Mouse (Mus musculus): ENCODE measurements at regions not wholly inside any gene's neighbourhood (a gene's known extent, or its start where the extent isn't known, plus 50 kb on each side); places are given as distances from the start of the nearest gene placed in this dataset.

DNA sequence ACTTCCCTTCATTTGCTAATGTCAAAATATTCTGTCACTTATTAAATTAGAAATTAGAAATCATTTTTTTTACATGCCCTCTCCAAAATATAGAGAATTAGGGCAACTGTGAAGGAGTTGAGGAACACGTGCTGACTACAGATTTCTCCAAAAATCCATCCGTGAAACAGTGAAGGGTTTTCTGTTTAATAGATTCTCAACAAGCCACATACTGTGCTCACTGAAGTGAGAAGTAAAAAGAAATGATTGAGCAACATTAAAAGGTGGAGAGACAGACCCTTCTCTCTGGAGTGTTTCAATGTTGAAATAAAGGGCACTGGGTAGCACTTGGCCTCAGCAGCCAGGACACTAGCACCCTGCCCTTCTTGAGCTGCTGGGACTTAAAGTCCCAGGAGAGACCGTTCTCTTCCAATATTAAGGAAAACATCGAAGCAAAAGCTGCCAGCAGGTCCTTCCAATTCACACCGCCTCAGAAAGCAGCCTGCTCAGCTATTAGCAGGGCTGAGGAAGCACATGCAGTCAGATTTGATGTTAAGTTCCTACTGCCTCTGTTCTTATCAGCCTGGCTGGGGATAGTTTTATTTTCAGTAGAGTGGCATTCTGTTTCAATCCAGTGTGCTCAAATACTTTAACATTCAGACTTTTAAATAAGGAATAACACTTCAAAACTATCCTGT, 236.8 kb upstream of the Fbxo33 start:
- Histone ChIP-seq H3K4me3 (replicated peaks; ENCODE audit: extremely low read depth, low read depth, low read length) (no peak overlapping the region), H3K4me1 (ENCODE audit: control insufficient read depth, insufficient read depth, low read length) (no peaks in the 10 kb centered on the region)
- 62% methylated on average over 5 of the region's 5 CpGs for WGBS
- no peak for DNase-seq
- TF ChIP-seq CTCF (IDR thresholded peaks at IDR 0.05; ENCODE audit: insufficient read depth, low read length) (no peak), POLR2A (IDR thresholded peaks at IDR 0.05; ENCODE audit: borderline replicate concordance, extremely low read depth, low read depth, low read length) (no peak)

DNA sequence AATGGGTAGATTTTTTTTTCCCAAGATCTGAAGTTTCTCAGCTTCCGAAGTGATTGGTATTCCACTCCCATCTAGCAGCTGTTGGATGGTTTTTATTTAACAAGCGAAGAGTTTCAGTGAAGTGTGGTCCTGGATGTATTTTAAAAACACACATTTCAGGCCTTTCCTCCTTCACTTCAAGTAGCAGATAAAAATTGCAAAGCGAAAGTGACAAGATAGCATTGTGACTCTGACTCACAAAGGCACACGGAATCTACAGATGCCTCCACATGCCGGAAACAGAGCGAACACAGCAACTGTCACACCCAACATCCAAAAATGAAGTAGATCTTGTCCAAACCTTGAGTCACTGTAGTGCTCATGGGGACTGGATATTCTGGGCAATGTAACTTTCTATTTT, 195.5 kb upstream of the Fbxo33 start:
- no peak for DNase-seq
- no peaks in the 10 kb centered on the region for H3K4me1 ChIP-seq (ENCODE audit: control insufficient read depth, insufficient read depth, low read length)
- H3K4me3 ChIP-seq (replicated peaks; ENCODE audit: extremely low read depth, low read depth, low read length) = no peak overlapping the region
- no peak for TF ChIP-seq POLR2A (IDR thresholded peaks at IDR 0.05; ENCODE audit: borderline replicate concordance, extremely low read depth, low read depth, low read length)
- no peak for TF ChIP-seq CTCF (IDR thresholded peaks at IDR 0.05; ENCODE audit: insufficient read depth, low read length)
- WGBS = 79% methylated on average over 6 of the region's 6 CpGs

DNA sequence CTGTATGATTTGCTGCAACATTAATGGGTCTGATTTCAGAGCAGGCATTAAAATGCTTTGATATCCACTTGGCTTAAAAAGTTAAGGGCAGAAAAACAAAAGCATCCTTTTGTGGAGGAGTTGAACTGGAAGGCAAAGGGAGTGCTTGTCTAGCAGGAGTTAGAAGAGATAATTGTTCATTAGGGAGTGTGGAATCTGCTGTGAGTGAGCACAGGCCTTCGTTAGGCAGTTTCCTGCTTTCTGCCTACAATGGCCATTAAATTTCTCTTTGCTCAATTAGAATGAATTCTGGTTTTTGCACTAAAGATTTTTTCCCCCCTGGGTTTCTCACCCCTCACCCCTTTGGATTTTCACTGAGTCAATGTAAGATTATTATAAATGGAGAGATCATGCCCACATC, 192.0 kb upstream of the Fbxo33 start:
- Histone ChIP-seq H3K4me1 (ENCODE audit: control insufficient read depth, insufficient read depth, low read length) (no peaks in the 10 kb centered on the region), H3K4me3 (replicated peaks; ENCODE audit: extremely low read depth, low read depth, low read length) (no peak overlapping the region)
- TF ChIP-seq POLR2A (IDR thresholded peaks at IDR 0.05; ENCODE audit: borderline replicate concordance, extremely low read depth, low read depth, low read length) (no peak), CTCF (IDR thresholded peaks at IDR 0.05; ENCODE audit: insufficient read depth, low read length) (no peak)
- 62% methylated on average over 1 of the region's 1 CpGs for WGBS
- DNase-seq = no peak

DNA sequence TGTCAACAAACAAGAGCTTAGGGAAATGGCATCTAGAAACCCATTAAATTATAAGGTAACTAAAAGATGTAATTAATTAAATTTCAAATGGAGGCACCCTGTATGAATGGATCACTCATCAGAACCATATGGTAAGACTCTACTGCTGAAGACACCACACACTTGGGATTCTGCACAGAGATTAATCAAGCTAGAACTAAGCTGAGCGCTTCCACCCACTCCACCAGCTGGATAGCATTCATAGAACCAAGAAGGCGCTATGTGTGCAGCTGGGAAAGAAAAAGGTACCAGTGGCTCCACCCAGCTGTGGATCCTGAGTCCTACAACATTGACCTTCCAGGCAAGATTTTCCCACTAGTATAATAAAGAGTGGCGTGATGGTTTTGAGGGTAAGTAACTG, 171.6 kb upstream of the Fbxo33 start:
- WGBS = 88% methylated on average over 3 of the region's 3 CpGs
- no peak for DNase-seq
- TF ChIP-seq POLR2A (IDR thresholded peaks at IDR 0.05; ENCODE audit: borderline replicate concordance, extremely low read depth, low read depth, low read length) (no peak), CTCF (IDR thresholded peaks at IDR 0.05; ENCODE audit: insufficient read depth, low read length) (no peak)
- no peak overlapping the region for H3K4me3 ChIP-seq (replicated peaks; ENCODE audit: extremely low read depth, low read depth, low read length)
- no peaks in the 10 kb centered on the region for H3K4me1 ChIP-seq (ENCODE audit: control insufficient read depth, insufficient read depth, low read length)

DNA sequence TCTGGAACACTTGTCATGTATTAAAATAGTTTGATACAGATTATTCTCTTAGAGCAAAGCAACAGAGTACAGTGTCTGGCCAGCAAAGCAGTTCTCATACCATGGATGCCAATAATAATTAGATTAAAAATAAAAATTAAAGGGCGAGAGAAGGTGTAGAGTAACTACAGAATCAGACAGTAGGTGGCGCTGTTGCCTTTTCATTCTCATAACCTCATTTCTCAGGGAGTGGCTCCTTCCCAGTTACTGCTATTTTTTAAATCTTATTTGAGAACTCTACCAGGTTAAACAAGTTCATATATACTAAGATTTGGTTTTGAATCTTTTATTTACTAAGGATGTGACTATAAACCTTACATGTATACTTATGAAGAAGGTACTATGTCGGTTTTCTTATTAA, 163.3 kb upstream of the Fbxo33 start:
- WGBS = 26% methylated on average over 3 of the region's 3 CpGs
- no peaks in the 10 kb centered on the region for H3K4me1 ChIP-seq (ENCODE audit: control insufficient read depth, insufficient read depth, low read length)
- TF ChIP-seq CTCF (IDR thresholded peaks at IDR 0.05; ENCODE audit: insufficient read depth, low read length) (peak; percentile 42; the same call in 1 of the 2 replicates), POLR2A (IDR thresholded peaks at IDR 0.05; ENCODE audit: borderline replicate concordance, extremely low read depth, low read depth, low read length) (no peak)
- no peak overlapping the region for H3K4me3 ChIP-seq (replicated peaks; ENCODE audit: extremely low read depth, low read depth, low read length)
- DNase-seq = peak; percentile 9

DNA sequence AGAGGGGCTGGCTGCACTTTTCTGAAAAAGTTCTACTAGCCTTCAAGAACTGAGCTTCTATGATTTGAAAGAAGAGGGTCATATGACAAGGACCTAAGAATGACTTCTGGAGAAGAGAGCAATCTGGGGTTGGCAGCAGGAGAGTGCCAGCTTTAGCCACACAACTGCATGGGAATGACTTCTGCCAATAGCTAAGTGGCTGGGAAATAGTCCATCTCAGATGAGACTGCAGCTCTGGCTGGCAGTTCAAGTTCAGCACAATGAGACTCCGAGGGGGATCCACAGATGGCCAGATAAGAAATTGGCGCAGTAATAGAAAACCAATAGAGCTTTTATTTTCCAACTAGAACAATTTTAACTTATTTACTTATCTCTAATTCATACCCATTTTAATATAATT, 122.1 kb upstream of the Fbxo33 start:
- 69% methylated on average over 2 of the region's 2 CpGs for WGBS
- no peaks in the 10 kb centered on the region for H3K4me1 ChIP-seq (ENCODE audit: control insufficient read depth, insufficient read depth, low read length)
- H3K4me3 ChIP-seq (replicated peaks; ENCODE audit: extremely low read depth, low read depth, low read length) = no peak overlapping the region
- DNase-seq = no peak
- TF ChIP-seq POLR2A (IDR thresholded peaks at IDR 0.05; ENCODE audit: borderline replicate concordance, extremely low read depth, low read depth, low read length) = no peak
- TF ChIP-seq CTCF (IDR thresholded peaks at IDR 0.05; ENCODE audit: insufficient read depth, low read length) = no peak

DNA sequence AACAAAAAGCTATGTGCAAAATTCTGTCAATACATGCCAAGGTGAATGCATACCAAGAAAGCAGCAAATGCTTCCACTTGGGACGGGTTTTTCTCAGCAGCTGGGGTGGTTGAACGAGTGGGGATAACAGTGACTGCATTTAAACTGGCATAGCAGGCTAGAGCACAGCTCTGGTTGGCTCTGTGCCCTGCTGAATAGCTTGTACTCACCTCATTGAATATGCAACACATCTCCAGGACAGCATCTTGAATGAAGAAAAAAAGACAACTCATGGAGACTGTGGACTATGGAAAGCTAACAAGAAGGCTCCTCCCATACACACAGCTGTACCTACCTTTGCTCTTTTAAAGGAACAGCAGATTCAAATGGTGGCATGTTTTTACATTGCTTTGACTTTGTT, 111.2 kb upstream of the Fbxo33 start:
- DNase-seq = no peak
- no peak for TF ChIP-seq POLR2A (IDR thresholded peaks at IDR 0.05; ENCODE audit: borderline replicate concordance, extremely low read depth, low read depth, low read length)
- TF ChIP-seq CTCF (IDR thresholded peaks at IDR 0.05; ENCODE audit: insufficient read depth, low read length) = no peak
- 69% methylated on average over 2 of the region's 2 CpGs for WGBS
- Histone ChIP-seq H3K4me3 (replicated peaks; ENCODE audit: extremely low read depth, low read depth, low read length) (no peak overlapping the region), H3K4me1 (ENCODE audit: control insufficient read depth, insufficient read depth, low read length) (no peaks in the 10 kb centered on the region)

DNA sequence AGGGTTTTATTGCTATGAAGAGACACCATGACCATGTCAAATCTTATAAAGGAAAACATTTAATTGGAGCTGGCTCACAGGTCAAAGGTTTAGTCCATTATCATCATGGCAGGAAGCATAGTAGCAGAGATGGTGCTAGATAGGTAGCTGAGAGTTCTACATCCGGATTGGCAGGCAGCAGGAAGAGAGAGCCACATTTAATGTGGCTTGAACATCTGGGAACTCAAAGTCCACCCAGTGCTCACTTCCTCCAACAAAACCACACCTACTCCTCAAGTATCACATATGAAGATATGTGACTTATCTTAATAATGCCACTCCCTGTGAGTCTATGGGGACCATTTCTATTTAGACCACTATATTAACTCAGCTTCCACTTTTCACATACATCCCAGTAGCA, 93.2 kb upstream of the Fbxo33 start:
- DNase-seq = no peak
- TF ChIP-seq POLR2A (IDR thresholded peaks at IDR 0.05; ENCODE audit: borderline replicate concordance, extremely low read depth, low read depth, low read length) (no peak), CTCF (IDR thresholded peaks at IDR 0.05; ENCODE audit: insufficient read depth, low read length) (no peak)
- WGBS = 57% methylated on average over 1 of the region's 1 CpGs
- Histone ChIP-seq H3K4me1 (ENCODE audit: control insufficient read depth, insufficient read depth, low read length) (no peaks in the 10 kb centered on the region), H3K4me3 (replicated peaks; ENCODE audit: extremely low read depth, low read depth, low read length) (no peak overlapping the region)

DNA sequence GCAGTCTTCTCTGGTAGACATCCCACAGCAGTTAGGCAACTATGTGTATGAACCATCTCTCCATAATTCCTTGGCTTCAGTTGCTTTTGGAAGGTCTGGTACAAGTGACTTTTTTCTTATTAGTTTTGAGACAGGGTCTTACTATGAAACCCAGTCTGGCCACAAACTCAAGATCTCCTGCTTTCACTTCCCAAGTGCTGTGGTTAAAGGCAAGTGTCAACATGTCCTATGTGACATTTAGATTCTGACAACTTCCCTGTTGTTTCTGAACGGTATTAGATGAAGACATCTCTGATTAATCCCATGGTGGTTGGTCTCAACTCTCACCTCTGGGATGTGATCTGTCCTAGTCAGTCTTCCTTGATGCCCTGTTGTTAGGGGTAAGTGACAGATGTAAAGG, 88.4 kb upstream of the Fbxo33 start:
- 49% methylated on average over 1 of the region's 1 CpGs for WGBS
- DNase-seq = no peak
- TF ChIP-seq POLR2A (IDR thresholded peaks at IDR 0.05; ENCODE audit: borderline replicate concordance, extremely low read depth, low read depth, low read length) (no peak), CTCF (IDR thresholded peaks at IDR 0.05; ENCODE audit: insufficient read depth, low read length) (no peak)
- Histone ChIP-seq H3K4me3 (replicated peaks; ENCODE audit: extremely low read depth, low read depth, low read length) (no peak overlapping the region), H3K4me1 (ENCODE audit: control insufficient read depth, insufficient read depth, low read length) (no peaks in the 10 kb centered on the region)

DNA sequence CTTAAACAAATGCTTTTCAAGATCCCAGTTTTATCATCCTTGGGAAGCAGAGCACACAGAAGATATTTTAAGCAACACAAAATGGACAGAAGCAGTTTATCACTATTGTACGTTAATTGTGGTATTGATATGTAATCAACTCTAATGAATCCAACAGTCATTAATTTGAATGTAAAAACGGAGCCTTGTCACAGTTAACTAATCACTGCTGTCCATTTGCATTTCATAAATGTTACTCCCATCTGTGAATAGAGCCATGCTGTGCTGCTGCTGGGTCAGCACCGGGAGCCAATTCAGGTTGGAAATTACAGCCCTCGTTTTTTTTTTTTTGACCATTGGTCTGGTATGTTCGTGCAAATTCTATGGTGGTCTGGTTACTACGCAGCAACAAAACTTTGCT, 85.0 kb upstream of the Fbxo33 start:
- H3K4me3 ChIP-seq (replicated peaks; ENCODE audit: extremely low read depth, low read depth, low read length) = no peak overlapping the region
- no peak for DNase-seq
- H3K4me1 ChIP-seq (ENCODE audit: control insufficient read depth, insufficient read depth, low read length) = no peaks in the 10 kb centered on the region
- WGBS = 71% methylated on average over 6 of the region's 6 CpGs
- TF ChIP-seq POLR2A (IDR thresholded peaks at IDR 0.05; ENCODE audit: borderline replicate concordance, extremely low read depth, low read depth, low read length) (no peak), CTCF (IDR thresholded peaks at IDR 0.05; ENCODE audit: insufficient read depth, low read length) (no peak)
